Mouse (Mus musculus) thymus, postnatal 25 days (tissue): ENCODE measurements around the gene Nyap2.
"Not testable (repeated sequence)": the region's sequence is repeated elsewhere in the genome, so short reads cannot be mapped to it uniquely, and the experiment has no call there.

Experiments used
- DNase-seq: peaks from one replicate; pipeline ENCODE4 v3.0.0; 2022

Nyap2 gene

DNA sequence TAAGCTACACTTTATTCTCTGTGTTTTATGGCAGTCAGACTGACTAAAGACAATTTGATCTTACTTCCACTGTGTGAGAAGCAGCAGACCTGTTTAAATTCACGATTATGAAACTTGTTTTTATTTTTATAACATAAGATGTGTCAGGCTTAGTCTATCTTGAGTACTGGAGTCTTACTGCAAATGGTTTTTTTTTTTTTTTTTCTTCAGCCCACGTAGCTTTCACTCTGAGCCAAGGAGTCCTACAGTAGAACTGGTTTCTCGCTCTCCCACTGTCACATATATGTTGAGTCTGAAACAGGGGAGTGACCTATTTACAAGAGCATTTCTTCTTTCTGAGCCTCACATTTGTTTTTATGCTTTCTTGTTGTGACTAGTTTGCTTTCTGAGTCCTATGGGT is 103.9 kb downstream of the Nyap2 start:
- DNase-seq: no peak

DNA sequence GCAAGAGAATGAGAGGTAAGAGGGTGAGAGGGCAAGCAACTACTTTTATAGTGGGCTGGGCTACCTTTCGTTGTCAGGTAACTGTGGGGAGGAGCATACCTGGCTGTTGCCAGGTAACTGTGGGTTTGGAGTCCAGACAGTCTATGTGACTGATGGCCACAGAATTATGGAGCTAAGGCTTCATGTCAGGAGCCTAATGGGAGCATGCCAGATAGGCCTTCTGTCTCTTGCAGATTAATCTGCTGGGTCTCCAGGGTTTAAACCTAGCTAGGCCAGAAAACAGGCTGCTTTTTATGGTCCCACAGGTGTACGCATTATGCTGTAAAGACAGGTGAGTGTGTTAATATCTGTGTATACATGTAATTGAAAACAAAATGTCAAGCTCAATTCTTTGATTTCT is 132.8 kb downstream of the Nyap2 start:
- no peak for DNase-seq

DNA sequence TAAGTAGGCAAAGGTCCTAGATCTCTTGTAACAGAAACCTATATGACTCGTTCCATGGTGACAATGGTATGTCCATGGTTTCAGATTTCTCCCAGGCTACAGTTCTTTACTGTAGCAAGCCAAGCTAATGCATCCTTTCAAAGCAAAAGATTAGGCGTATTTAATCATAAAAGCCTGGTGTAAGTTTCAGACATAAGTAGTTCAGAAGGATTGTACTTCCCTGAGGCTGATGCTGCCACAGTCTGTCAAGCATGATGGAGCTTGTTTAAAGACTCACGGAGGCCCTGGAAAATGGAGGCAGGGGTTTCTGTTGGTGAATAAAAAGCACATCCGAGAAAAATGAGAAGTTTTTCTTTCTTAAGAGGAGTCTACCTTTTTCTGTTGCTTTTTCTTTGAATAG is 134.7 kb downstream of the Nyap2 start:
- no peak for DNase-seq

DNA sequence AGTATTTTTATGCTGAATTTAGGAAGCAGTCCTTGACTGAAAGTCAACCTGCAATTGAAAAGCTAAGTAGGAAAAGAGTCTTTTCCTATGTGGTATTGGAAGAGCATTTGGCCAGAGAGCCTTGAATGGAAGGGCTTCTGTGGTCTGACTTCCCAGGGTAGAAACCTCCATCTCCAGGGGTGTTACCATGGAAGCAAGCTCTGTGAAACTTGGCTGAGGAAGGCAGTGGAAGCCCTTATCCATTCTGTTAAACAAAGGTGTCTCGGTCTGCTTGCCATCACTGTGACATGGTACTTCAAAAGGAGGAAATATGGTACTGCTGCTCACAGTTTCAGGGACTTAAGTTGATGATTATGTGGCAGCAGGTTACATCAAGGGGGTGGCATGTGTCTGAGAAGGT is 143.0 kb downstream of the Nyap2 start:
- no peak for DNase-seq

DNA sequence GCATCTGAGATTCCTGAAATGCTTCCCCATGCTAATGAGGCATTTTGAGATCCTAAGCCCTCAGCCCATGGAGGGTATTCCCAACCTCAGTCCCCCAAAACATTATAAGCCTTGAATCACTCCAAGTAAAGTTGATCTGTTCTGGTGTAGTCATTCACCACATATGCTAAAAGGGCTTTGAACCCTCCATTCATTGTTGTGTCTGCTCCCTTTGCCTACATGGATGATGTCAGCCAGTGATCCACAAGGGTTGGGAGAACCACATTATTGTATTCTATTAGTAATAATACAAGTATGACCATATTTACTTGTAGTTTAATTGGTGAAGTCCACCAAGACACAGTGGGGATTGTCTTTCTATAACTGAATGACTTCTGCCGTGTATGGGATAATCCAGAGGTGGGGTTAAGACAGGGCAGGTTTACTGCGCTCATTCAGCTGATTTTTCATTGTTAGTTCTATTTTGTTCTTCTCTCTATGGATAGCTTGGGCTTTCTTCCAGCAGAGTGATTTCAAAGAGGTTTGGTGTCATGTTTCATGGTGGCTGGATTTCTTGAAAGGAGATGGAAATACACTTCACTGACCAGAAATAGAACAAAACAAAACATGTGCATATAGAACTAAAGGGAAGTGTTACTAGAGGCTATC is 155.1 kb downstream of the Nyap2 start:
- DNase-seq: no peak

DNA sequence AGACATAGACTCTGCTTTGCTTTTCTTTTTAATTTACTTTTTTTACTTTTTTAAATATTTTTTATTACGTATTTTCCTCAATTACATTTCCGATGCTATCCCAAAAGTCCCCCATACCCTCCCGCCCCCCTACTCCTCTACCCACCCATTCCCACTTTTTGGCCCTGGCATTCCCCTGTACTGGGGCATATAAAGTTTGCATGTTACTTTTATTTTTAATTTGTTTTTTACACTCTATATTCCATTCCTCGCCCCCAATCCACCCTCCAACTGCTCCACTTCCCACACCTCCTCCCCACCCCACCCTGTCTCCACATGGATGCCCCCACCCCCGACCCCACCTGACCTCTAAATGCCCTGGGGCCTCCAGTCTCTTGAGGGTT is 155.6 kb downstream of the Nyap2 start:
- DNase-seq: not testable (repeated sequence)

DNA sequence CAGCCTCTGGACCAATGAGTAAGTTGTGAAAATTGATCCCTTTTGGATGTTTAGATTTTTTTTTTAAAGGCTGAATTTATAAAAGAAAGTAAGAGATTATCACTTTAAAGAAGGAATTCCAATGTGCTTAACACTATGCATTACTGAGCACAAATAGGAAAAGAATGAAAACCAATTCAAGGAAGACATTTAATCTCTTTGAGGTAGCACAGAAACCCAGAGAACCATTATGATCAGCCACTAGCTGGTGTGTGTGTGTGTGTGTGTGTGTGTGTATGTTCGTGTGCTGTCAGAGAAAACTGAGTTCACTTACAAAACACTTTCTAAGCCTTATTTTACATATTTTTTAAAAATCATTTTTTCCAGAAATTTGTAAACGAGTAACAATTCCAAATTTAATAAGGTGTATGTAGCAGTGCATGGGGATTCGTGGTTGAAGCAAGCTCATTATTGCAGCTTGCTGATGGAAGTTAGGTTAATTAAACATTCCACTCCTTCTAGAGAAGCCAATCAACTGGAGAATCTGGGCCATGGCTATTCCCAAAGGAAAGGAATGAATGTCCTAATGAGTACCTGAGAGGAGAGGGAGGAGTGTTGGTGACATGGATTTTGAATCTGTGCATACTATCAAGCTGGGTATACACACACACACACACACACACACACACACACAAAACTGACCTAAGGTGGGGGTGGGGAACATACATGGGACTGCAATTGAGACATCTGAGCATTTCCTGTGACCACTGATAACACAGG is 171.9 kb downstream of the Nyap2 start:
- DNase-seq: no peak

DNA sequence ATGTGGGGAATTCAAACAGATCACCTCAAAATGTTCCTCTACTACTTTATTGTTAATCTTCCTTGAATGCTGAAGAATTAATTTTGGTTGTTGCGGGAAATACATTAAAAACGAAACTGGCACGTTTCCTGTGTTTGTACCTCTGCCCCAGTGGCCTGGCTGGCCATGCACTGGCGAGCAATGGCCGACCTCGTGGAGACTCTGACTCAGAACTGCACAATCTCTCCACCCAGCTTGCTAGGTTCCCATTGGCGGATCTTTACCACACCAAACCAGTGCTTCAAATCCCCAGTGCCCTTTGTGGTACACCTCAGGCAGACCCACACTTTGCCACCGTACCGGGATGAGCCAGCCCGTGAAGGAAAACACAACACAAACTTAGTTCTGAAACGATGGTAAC is 173.3 kb downstream of the Nyap2 start:
- DNase-seq: no peak

DNA sequence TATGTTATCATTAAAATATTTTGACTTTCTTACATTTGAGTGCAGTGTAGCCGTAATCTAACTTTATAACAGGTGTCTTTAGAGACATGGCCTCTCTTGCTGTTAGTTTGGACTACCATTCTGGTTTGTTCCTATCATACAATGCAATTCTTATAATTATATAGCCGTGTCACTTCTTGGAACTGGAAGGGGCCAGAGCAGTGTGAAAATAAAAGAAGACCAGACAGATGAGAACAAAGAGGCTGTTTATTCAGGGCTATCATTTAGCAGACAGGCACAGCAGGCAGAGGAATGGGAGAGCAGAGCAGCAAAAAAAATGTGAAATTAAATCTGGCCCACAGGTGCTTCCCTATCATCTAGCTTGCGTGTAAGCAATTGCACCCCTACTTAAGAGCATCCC is 189.7 kb downstream of the Nyap2 start:
- DNase-seq: no peak

DNA sequence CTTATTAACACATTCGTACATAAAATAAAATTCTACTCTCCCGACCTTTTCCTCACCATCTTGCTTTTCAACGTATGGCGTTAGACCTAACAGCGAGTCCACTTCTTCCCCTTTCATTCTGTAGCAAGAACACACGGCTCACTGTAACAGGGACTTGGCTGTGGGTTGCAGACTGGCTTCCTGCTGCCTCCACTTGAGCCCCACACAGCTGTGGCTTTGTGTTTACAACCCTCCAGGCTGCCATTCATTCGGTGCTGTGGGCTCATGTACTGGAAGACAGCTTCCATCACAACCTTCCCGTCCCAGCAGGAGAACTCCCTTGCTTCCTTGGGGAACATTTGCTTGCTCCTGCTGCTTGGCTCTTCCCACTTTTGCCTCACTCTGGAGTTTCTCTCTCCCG is 204.2 kb downstream of the Nyap2 start:
- peak; percentile 23 for DNase-seq

DNA sequence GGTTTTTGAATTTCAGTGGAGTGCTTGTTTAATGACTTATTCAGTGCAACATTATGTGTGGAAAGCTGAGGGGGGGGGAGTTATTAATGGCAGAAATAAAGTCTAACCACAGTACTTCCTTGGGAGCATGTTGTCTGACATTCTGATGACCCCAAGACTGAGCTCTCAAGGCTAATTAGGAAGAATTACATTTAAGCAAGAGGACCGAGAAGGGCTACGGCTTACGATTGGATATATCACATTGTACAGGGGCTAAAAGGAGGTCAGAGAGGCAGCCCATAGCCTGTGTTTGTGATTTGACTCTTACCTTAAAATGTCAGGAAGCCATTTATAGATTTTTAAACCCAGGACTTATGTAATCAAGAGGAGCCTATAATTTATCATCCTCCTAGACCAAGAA is 208.9 kb downstream of the Nyap2 start:
- DNase-seq: no peak

DNA sequence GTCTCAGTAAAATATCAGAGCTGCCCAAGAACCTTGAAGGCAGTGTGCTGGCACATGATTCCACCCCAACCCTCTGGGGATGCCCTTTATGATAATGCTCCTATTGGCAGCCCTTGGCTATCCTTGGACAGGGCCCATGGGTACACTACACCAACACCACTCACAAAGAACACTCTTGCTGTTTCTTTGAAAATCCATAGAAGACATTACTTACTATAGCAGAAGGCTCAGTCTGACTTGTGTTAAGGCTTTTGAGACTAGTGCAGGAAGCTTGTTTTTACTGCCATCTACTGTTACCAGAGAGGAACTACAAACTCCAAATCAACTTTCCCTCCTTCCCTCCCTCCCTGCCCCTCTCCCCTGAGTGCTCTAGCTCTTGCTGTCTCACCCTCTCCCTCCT is 210.3 kb downstream of the Nyap2 start:
- no peak for DNase-seq

DNA sequence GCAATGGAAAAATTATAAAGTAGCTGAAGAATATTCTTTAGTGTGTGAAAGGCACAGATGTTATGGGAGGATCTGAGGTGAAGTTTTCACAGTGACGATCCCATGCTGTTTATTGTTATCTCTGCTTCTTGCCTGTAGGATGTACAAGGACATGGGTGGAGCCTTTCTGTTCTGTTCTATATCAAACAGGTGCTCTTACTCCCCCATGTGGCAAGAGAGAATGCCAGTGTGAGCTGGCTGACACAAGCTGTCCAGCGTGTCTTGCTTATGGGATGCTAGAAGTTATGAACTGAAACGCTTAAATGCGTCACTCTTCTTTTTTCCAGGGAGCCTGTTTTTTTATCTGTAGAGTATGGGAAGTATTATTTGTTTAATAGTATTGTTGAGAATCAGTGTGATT is 224.0 kb downstream of the Nyap2 start:
- peak; percentile 27 for DNase-seq

DNA sequence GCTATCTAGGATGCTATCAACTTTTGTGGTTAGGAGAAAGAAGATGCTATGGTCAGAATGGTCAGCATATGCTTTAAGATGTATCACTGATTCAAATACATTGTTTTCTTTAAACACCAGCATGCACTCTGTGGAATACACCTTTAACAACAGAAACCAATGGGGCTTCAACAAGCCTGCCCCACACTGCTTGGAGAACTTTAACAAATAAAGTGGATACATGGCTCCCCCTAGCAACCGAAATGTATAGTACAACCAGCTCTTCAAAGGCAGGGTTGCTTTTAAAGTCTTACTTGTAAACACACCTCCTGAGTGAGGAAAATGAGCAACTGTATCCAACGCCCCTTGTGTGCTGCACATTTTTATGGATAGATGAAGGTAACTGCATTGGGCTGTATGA is 224.9 kb downstream of the Nyap2 start:
- DNase-seq: peak; percentile 29

DNA sequence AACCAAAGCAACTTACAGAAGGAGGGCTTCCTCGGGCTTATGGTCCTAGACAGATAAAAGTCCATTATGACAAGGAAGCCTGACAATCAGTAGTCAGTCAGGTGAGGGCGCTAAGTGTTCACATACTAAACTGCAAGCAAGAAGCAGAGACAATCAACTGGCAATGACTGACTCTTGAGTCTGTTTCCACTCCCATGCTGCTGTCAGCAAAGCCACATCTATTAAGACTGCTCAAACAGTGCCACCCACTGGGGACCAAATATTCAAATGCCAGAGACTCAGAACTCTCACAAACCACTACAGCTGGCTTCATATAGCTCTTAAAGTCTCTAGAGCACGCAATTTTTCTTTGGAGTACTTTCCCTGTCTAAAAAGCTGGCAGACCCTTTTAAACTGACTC is 226.6 kb downstream of the Nyap2 start:
- DNase-seq: no peak

DNA sequence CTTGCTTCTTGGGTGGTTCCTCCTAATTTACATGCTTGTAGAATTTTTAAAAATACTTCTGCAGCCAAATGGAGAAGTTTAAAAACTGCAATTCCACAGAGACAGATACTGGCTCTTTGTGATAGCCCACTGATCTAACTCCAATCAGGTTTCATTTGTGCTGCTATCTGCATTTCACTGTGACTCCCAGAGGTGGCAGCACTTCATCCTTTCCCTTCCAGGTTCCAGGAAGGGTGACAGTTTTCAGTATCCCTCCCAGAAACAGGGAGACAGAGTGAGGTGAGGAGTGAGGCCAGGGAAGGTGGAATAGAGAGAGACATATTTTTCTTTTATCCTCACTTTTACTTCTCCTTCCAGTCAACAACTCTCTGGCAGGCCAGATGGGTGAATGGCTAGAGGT is 230.7 kb downstream of the Nyap2 start:
- no peak for DNase-seq

DNA sequence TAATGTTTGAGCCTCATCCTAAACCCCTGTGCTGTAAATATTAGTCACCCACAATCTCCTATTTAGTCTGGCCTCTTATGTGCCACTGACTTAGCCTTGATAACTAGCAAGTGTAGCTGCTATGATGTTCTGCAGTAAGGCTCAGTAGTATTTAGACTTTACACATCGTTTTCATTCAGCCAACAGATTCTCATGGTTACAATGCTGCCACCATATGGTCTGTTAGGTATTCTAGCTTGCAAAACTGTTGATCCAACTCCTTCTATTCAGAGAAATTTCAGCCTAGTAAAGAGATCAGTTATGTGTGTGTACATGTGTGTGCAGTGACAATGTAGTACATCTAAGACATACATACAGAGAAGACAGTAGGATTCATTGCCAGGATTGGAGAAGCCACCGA is 231.2 kb downstream of the Nyap2 start:
- DNase-seq: no peak

DNA sequence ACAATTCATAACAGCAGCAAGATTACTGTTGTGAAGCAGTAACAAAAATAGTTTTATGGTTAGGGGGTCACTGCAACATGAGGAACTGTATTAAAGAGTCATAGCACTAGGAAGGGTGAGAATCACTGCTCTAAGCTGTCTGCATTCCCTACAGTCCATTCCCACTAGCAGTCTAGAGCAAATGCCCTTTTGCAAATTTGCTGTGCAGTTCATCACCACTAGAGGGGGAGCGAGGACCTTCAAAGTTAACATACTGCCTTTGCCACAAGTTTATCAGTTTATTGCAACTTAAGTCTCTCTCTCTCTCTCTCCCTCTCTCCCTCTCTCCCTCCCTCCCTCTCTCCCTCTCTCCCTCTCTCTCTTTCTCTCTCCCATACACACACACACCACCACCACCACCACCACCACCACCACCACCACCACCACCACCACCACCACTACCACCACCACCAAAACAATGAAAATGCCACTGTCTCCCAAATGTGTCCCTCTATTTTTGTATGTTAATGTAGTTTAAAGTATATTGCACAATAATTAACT is 233.4 kb downstream of the Nyap2 start:
- peak; percentile 40 for DNase-seq

DNA sequence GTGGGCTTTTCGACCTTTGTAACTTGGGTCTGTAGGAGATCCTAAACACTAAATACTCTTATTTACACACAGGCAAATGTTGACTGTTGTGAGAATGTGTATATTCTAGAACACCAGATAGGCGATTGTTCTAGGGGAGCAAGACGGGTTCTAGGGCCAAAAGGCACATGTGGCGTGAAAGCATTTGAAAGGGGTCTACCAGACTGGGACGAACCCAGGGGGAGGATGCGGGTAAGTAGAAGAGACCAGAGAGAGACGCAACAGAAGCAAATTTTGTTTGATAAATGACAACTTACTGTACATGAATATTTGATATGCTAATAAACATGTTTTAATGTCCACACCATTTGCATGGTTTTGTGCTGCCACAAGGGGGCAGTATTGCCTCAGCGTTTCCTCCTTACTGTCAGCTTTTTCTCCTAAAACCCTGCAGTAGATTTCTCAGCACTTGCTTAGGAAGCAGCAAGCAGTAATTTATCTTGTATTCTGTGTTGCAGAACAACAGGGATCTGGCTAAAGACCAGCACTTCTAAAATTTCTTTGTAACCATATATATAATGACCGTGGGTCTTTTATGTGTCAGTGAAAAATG is 239.7 kb downstream of the Nyap2 start:
- DNase-seq: peak; percentile 42

DNA sequence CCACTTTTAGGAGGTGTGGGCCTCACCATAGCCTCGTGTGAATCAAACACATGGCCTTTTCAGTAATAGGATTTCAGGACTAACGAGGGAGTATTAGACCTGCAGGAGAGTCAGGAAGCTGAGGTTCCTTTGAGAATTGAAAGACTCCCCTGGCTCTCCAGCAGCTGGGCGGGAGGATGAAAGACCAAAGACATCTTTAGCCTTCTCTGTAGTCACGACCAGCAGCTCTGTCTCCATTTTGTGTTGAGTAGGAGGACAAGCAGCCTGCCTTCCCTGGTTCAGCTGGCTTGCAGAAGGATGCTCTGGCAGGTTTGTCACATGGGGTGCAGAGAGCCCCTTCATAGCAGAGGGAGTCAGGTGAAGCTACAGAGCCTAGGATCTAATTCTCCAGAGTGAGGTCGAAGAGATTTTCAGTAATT is 240.3 kb downstream of the Nyap2 start:
- no peak for DNase-seq

DNA sequence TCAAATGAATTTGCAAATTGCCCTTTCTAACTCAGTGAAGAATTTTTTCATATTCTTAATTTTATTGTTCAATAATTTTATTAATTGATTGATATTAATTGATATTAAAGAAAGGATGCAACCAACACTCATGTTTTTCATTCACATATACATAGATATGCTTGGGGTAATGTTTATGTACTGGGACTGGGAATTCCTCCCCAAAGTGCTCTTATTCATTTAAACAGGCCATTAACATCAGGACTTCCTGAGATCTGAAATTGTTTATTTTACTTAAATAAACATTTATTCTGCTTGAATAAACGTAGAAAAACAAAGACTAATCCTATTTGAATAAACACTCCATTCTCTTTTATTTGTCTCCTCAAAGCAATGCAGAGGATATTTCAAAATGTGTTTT is 311.0 kb downstream of the Nyap2 start:
- DNase-seq: no peak
